Mouse (Mus musculus) thymus, adult 2 months (tissue): Measurements from ENCODE around the gene Bbs4.
"Not testable (repeated sequence)": the region's sequence is repeated elsewhere in the genome, so short reads cannot be mapped to it uniquely, and the experiment has no call there.

ENCODE experiments used
- CTCF ChIP-seq: fragments of 200-500 bp; IDR thresholded peaks from 2 replicates; pipeline ENCODE4 v1.5.1; 2012; ENCODE audit warnings: mild to moderate bottlenecking, control low read depth, low read length, moderate library complexity, borderline replicate concordance; ENCODE audit not compliant: control insufficient read depth, poor library complexity, insufficient read depth; ENCODE audit errors: extremely low read depth
- POLR2A ChIP-seq: fragments of 200-500 bp; IDR thresholded peaks from 2 replicates; pipeline ENCODE4 v1.6.1; 2012; ENCODE audit warnings: mild to moderate bottlenecking, low read length, control low read depth, moderate library complexity; ENCODE audit not compliant: control insufficient read depth, poor library complexity, insufficient read depth; ENCODE audit errors: extremely low read depth

DNA sequence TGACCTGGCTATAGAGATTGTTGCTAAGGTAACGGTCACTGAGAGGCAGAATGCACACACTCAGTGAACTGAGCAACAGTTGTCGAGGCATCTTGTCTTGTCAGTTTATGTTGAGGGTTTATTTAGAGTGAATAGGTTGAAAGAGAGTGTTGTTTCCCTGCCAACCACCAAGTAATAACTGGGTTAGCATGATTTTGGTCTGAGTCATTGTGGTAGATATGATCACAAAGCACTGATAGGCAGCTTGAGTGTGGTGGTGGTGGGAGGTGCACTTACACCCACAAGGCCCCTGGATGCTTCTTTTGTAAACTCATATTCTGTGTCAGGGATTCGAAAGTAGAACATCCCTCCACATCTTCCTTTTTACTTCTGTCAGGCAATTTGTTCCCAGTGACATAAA, 7.2 kb upstream of the Bbs4 start:
- not testable (repeated sequence) for TF ChIP-seq CTCF, POLR2A
